Mouse (Mus musculus): ENCODE results near the gene Grid1.

DNA sequence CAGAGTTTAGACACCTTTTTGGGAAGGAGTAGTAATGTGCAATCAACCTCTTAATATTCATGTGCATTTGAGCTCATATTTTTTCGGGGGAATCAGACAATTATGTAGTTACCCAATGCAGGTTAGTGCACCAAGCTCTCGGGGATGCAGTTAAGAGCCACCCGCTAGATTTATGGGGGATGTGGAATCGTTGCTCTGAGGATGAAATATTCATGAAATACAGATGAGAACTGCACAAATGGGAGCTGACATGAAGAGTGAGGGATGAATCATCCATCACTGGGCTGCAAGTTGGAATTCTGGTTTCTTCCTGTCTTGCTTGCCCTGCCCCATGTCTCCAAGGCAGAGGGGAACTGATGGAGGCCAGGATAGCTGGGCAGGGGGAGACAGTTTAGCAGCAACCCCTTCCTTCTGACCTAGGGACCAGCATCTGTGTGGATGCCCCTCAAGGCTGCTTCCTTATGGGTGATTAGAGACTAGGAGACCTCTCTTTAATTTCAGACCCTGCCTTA lies 753.1 kb downstream of the Grid1 start:
- TF ChIP-seq POLR2A (IDR thresholded peaks at IDR 0.05; ENCODE audit: low read depth, low read length) (no peak), CTCF (conservative IDR thresholded peaks at IDR 0.05; ENCODE audit: insufficient read depth, insufficient read length, low read depth, low read length) (no peak)

Measured in kidney, adult 2 months (tissue).